Mouse (Mus musculus) adrenal gland, adult 18-20 months (tissue): Measurements from ENCODE around the gene Gas2l1. TPM values are rescaled to one million over a fixed set of nuclear protein-coding genes. Genes with fewer than 3 reads are reported as not detected.

ENCODE experiments used
- DNase-seq, 2 experiments: peaks; one replicate each; pipeline ENCODE4 v3.0.0; 2021 to 2022; ENCODE audit warnings: low spot score in 2 of 2
- total RNA-seq, 2 experiments: library from RNA; stranded (reverse); gene quantifications; 1 replicate in 1 of 2; 2 replicates in 1 of 2; pipeline ENCODE4 v1.2.3; 2021

The Gas2l1 gene
- total RNA-seq, 2 experiments from 2014 or later = 45.2 to 49.9 TPM

DNA sequence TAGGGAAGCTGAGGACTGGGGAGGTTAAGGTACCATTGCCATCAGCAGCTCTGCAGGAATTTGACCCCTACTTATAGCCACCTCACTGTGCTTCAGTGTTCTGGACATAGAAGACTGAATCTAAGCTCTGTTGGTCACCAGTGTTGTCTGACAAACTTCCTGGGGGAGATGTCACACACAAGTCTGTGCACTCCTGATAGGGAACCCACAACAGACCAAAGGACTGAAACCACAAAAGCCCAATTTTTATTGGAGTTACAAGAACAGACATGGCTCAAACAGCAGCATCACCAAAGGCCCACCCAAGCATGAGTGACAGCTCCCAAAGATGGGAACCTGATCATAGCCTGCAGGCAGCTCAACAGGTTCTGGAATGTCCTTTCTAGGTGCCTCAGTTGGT lies 1.9 kb upstream of the Gas2l1 start:
- no peak for DNase-seq

DNA sequence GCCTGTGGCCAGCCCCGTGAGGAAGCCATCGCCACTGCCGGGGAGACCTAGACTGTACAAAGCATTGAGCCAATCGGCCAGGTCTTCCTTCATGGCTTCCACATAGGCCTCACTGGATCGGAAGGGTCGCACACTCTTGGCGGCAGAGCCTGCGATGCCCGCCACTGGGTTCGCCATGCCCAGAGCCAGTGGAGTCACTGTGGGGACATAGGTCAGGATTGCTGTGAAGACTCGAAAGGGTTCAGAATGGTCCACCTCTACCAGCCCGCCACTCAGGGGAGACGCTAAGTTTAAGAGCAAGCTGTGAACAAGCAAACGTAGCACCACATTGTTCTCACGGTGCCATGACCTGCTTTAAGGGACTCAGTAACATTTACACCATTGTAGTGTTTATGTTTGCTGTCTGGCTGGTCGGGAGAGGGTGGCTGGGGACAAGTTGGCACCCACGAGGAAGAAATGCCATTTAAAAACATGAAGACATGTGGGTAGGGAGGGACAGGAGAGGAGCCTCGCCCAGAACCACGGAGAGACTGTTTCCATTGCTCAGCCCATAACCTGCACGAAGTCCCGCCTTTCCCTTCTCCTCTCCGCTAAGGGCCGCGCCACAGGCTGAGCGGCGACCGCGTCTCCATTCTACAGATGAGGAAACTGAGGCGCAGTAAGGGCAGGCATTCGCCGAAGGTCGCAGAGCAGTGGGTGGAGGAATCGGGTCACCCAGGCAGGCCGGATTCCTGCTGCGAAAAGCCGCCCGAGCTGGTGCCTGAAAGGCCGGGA lies 658 bp downstream of the Gas2l1 start:
- DNase-seq = no peak

DNA sequence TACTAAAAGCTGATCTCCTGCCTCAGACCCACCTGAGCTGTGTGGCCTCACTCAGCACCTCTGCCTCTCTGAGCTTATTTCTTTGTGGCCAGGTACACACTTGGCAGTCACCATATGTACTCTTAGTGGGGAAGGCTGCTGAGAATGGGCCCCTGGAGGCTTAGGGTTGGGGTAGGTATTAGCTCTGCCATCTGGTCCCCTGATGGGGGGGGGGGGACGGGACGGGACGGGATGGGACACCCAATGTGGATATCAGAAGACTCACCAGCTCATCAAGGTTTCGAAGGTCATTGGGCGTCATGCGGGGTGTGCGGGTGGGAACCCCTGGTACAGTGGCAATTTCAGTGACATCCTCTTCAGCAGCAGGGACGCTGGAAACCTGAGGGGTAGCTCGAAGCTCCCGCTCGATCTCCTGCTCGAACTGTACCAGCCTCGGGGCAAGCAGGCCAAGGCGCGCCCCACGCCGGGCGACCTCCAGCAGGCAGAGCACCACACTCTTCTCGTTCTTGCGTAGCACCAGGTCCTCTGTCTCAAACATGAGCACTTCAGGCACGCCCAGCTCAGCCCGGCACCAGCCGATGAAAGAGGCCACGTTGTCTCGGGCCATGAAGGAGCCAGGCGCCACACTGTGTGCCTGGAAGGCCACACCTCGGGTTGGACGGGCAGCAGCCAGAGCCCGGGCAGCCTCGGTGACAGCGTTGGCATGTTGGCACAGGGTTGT lies 1.4 kb downstream of the Gas2l1 start:
- DNase-seq = no peak

DNA sequence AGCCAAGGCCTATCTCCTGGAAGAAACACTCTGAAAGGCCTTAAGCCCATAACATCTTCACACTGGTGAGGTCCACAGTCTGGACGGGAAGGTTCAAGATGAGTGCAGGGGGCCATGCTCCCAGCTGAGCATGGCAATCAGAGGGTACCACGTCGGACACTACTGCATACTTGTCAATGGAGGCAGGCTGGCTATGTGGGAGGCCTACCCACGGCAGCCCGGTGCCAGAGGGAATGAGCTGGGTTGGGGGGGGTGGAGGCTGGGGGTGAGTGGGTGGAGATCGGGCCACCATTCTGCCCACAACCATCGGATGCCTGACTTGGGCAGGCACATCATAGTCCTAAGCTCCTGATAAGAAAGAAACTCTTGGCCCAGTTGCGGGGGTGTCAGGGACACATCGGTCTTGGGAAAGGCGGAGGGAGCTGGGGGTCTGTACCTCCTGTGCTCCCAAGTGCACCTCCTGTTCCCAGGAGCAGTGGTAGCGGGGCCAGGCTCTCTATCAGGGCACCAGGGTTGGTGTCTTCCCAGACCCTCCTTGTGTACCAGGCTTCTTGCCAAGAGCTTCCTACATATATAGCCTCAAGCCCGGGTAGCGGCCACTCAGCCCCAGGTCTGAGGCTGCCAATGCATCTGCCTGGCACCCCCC lies 2.1 kb downstream of the Gas2l1 start:
- no peak for DNase-seq

DNA sequence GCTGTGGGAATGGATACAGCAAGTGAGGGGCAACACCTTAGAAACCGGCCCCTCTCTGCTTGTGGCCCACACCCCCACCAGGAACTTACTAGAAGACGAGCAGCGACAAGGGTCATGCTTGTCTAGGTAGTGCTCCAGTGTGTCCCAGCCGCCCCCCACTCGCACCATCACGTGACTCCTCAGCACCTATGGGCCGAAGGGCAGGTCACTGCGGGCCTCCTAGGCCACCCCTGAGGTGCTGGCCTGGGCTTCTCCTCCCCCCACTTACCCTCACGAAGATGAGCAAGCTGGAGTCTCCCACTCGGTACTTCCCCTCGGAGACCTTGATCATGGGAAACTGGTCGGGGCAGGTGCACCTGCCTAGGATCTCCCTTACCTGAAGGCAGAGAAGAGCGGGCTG lies 2.8 kb downstream of the Gas2l1 start:
- no peak for DNase-seq

DNA sequence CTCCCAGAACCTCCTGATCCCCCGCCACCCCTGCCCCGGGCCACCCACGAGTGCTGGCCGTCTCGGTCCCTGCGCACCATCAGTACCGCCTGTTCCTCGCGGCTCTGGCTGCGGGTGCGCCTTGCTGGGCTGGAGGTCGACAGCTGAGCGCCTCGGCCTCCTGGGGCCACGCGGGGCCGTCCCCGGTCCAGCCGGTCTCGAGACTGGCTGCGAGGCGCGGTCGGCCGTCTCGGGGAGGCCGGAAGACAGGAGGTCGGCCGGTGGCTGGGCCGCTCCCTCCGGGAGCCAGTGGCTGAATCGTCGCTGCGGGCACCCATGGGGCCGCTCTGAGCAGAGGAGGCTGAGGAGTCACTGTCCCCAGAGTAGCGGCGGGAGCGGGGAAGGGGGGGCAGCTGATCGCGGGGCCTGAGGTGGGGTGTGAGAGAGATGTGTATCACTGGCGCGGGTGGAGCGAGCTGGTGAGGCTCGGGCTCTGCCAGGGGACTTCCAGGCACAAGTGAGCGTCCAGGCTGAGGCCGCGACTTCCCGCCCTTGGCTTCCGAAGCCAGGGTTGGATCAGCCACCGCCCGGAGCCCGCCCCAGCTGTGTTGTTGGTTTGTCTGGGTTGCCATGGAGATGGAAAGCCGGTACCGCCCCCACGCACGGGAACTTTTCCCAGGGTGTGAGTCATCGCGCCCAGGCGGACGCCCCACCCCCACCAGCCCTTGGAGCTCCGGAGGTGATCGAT lies 3.6 kb downstream of the Gas2l1 start:
- peak; percentile 96 to 97 for DNase-seq

DNA sequence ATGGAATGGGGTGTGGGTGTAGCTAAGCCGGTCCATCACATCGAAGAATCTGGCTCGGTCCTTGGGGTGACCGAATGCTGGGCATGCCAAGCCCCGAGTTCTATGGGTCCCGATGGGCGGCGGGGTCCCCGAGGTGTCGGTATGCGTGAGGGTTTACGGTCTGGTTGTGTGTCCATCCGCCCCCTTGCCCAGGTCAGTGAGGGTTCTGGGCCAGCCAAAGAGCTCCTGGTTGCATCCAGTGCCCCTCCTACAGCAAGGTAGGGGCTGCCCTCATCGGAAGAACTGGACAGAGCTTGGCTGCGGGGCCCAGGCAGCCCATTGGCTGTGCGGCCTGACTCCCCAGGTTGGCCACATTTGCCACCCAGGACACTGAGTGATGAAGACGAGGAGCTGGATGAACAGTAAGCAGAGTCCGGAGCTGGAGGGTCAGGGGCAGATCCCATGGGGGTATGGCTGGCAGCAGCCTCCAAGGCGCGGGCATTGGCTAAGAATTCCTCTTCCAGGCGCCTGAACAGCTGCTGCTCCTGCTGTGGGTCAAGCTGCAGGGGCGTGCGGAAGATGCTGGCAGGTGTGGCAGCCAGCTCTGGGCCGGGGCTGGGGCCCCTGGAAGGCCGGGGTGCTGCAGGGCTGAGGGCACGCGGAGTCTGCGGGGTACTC lies 4.2 kb downstream of the Gas2l1 start:
- DNase-seq = no peak

DNA sequence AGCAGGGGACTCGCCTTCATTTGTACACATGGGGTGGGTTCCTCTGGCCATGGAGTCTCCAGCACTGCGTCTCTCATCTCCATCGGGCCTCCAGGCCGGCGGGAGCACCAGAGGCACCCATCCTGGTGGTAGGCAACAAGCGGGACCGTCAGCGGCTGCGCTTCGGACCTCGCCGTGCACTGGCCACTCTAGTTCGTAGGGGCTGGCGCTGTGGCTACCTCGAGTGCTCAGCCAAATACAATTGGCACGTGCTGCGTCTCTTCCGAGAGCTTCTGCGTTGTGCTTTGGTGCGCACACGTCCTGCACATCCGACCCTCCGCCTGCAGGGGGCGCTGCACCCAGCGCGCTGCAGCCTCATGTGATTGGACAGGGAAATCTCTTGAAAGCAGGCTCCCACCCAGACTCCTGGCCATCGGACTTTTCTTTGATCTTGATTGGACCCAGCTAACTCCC lies 5.4 kb downstream of the Gas2l1 start:
- no peak for DNase-seq

DNA sequence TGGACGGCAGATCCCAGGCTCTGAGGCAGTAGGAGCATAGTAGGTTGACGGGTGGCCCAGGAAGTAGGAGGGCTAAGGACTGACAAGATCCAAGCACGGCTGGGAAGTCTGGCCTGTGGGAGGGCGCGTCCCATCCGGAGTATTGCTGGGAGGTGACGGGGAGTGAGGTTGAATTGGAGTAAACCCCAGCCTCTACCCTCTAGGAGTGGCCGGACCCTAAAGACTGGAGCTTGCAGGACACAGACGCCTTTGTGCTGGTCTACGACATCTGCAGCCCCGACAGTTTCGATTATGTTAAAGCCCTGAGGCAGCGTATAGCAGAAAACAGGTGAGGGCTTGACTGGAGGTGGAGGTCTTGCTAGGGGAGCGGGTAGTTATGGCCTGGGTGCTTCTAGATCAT lies 5.9 kb downstream of the Gas2l1 start:
- no peak for DNase-seq

DNA sequence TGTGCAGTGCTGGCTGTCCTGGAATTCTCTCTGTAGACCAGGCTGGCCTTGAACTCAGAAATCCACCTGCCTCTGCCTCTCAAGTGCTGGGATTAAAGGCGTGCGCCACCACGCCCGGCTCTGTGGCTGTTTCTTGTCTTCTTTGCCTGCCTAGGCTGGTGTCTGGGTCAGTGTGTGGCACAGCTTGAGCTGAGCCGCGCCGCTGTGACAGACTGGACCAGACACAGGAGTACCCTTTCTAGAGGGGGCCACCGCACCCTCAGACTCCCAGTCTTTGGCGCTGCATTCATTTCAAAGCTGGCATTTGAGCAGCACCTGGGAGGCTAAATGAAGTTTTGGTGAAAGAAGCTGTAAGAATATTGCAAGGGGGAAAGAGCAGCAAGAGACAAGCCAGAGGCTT lies 6.3 kb downstream of the Gas2l1 start:
- DNase-seq = no peak

DNA sequence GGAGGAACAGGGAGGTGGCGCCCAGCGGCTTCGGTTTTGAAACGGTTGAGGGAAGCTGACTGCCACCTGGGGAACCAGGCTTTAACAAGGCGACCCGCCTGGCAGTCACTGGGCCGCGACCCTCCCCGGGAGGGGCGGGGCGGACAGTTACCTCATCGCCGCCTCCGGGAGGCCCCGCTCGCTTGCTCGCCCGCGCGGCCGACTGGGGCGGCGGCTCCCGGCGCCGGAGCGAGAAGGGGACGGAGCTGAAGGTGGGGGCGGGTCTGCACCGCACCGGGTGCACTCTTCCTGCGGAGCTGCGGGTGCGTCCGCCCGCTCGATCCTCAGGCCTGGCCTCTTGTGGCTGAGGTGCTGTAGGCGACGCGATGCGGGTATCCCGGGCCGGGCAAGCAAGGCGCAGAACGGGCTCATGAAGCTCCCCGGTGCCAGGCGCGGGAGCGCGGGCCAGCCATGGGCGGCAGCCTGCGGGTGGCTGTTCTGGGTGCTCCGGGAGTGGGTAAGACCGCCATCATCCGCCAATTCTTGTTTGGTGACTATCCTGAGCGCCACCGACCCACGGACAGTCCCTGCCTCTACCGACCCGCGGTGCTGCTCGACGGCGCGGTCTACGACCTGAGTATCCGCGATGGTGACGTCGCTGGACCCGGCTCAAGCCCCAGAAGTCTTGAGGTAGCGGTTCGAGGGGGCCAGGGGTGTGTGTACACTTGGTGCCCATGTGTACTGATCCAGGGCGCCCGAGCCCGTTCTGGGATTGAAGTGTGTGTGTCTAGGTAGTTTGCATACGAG lies 7.1 kb downstream of the Gas2l1 start, which contains the start of gene Rasl10a:
Gene Rasl10a (plus strand): TSS at position 273 of the 786 bp plus-strand sequence.
- DNase-seq = no peak

DNA sequence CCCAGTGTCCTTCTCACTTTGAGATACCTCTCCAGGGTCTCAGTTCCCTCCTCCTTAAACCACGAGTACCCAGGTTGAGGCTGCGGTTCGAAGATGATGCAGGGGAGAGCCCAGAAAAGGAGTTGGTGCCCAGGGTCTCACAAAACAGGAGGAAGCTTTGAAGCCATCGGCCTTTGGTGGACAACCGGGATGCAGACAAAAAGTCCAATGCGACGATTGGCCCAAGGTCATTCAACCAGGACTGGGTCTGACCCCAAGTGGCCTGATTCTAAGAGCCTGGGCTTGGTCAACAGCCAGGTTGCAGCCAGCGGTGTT lies 7.6 kb downstream of the Gas2l1 start:
- no peak for DNase-seq

DNA sequence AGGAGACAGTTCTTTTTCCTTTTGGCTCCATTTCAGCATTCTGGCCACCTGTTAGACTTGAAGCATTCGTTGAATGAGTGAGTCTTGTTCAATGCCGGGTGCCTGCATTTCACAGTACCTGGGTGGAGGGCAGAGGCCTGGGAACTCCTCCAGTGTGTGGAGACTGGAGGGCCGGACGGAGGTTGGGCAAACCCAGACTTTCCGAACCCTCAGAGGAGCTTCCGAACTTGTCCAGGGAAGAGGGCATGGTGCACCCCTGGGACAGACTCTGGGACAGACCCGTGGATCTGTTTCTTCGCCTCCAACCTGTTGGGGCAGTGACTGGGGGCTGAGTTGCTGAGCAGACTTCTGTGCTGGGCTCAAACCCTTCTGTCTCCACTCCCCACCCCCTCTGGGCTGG lies 8.1 kb downstream of the Gas2l1 start:
- DNase-seq = no peak

DNA sequence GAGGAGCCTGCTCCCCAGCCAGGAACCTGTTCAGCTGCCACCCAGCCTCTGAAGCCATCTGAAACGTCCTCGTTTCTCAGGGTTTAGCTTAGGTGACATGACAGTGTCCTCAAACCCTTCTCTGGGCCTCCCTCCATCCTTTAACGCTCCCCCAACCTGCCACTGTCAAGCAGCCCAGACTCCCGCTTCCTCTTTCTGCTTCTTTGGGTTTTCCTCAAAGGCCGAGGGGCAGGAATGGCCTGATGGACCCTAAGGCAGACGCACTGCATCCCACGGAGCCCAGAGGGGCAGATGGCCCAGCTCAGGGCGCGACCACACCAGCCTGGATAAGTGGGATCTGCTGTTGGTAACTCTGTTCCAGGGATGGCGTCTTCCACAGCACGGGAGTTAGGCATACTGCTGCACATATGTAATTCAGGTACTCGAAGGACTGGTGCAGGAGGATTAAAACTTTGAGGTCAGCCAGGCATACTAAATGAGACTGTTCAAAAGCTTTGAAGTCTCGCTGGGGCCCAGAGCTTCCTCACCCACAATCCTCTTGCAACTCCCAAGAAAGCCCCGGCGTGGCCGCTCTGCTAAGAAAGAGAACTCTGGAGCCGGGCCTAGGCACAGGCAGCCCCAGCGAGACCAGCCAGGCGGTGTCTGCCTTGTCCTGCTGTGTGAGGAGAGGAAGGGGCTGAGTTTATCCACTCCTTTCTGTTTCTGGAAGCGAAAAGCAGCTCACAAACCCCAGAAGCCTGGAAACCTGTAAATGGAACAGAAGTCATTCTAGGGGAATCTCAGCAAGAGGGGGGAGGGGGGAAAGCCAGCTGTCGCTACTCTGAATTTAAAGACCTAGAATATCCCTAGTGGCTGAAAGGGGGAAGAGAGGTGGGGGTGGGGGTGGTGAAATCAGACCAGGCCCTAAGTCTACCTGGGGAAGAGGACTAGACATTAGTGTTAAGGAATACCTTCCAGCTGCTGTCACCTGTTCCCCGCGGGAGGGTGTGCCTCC lies 8.9 kb downstream of the Gas2l1 start:
- no peak for DNase-seq

DNA sequence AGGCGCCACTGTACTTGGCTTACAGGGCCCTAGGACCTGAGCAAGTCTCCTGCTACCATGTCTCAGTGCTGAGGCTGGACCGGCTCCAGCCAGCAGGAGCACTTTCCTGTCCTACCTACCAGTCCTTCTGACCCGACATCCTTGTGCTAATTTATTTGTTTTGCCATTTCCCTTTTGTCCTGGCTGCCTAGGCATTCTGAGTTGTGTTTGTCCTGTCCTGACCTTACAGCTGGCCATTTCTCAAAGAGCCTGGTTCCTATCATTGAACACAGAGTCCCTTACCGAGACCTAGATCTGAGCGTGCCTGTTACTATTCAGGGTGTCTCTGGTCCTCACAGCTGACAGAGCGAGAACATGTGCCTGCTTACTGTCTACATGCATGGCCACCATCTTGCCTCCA lies 10.3 kb downstream of the Gas2l1 start:
- no peak for DNase-seq

DNA sequence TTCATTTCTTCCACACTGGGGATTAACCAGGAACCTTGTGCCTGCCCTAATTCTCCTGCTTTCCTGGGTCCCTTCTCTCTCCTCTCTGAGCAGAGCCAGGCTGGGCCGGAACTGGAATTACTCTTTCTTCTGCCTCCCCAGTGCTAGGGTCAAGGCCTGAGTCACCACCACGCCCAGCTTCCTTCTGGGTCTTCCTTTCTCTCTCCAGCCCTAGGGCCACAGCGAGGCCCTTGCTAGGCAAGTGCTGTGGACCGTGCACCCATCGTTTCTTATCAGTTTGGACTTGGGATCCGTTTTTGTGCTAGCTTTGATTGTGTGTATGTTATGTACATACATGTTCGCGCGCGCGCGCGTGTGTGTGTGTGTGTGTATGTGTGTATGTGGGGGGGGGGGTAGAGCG lies 11.0 kb downstream of the Gas2l1 start:
- no peak for DNase-seq

DNA sequence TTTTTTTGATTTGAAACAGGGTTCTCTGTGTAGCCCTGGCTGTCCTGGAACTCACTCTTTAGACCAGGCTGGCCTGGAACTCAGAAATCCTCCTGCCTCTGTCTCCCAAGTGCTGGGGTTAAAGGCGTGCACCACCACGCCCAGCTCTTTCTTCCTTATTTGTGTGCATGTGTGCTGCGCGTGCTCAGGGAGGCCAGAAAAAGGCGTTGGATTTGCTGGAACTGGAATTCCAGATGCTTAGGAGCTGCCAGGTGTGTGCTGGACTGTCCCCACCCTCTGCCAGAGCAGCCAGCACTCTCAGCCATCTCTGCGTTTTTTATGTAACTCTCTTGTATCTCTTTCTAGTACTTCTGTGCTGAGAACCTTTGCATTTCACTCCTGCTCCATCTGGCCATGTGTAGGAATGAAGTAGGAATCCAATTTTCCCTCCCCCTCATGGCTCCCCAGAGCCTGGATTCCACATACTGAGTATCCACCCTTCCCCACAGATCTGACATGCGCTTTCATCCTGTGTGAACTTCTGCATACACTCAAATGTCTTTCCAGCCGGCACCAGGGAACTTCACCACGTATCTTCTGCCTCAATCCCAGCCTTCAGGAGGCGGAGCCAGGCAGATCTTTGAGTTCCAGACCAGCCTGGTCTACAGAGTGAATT lies 12.8 kb downstream of the Gas2l1 start:
- DNase-seq = no peak

DNA sequence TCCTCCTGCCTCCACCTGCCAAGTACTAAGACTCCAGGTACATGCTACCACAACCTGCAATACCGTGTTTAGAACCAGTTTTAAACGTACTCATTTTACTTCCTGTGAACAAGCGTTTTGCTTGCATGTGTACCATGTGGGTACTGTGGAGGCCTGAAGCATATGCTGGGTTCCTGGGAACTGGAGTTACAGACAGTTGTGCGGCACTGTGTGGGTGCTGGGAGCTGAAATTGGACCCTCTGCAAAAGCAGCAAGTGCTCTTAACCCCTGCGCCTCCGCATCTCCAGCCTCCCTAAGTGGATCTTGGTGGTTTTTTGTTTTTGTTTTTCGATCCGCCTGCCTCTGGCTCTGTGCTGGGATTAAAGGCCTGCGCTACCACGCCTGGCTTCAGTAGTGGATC lies 13.5 kb downstream of the Gas2l1 start:
- DNase-seq = no peak
